Mouse (Mus musculus): ENCODE results near the gene Smarcb1.
A peak's percentile ranks its signal among the peaks of the same experiment; 100 is the strongest.

Smarcb1 gene

GRCm38 (mm10) chr10:75921026-75921725, at the start of gene Smarcb1:
Gene Smarcb1 (minus strand): TSS chr10:75921617.
- peak; percentile 93 to 98 for DNase-seq (ENCODE audit: low spot score in 2 of 2)

- DNase-seq (ENCODE audit: low spot score in 2 of 2) = no peak
Observed at GRCm38 (mm10) chr10:75954381-75954811, 33.0 kb upstream of the Smarcb1 start, which contains the start of gene Gm5134. Gene Gm5134 (plus strand): TSS chr10:75954514.

GRCm38 (mm10) chr10:75951424-75952050, 30.1 kb upstream of the Smarcb1 start:
- peak in 1 of 2 experiments; percentile 70 for DNase-seq (ENCODE audit: low spot score in 2 of 2)

GRCm38 (mm10) chr10:75950791-75951210, 29.4 kb upstream of the Smarcb1 start:
- peak; percentile 50 to 71 for DNase-seq (ENCODE audit: low spot score in 2 of 2)

GRCm38 (mm10) chr10:75949053-75950045, 27.9 kb upstream of the Smarcb1 start:
- peak; percentile 52 to 69 for DNase-seq (ENCODE audit: low spot score in 2 of 2)

GRCm38 (mm10) chr10:75948079-75948478, 26.7 kb upstream of the Smarcb1 start:
- DNase-seq (ENCODE audit: low spot score in 2 of 2) = no peak

GRCm38 (mm10) chr10:75945896-75946295, 24.5 kb upstream of the Smarcb1 start:
- no peak for DNase-seq (ENCODE audit: low spot score in 2 of 2)

- DNase-seq (ENCODE audit: low spot score in 2 of 2) = no peak
Observed at GRCm38 (mm10) chr10:75945213-75945612, 23.8 kb upstream of the Smarcb1 start.

GRCm38 (mm10) chr10:75944066-75944772, 22.8 kb upstream of the Smarcb1 start:
- no peak for DNase-seq (ENCODE audit: low spot score in 2 of 2)

GRCm38 (mm10) chr10:75942736-75943477, 21.5 kb upstream of the Smarcb1 start, which contains the start of gene Vpreb3:
Gene Vpreb3 (plus strand): TSS chr10:75943057.
- DNase-seq (ENCODE audit: low spot score in 2 of 2) = no peak

GRCm38 (mm10) chr10:75941042-75941824, 19.8 kb upstream of the Smarcb1 start:
- DNase-seq (ENCODE audit: low spot score in 2 of 2) = no peak

GRCm38 (mm10) chr10:75940520-75940919, 19.1 kb upstream of the Smarcb1 start, which contains the start of gene Gm867:
Gene Gm867 (minus strand): TSS chr10:75940672.
- DNase-seq (ENCODE audit: low spot score in 2 of 2) = no peak

GRCm38 (mm10) chr10:75939481-75940234, 18.2 kb upstream of the Smarcb1 start:
- DNase-seq (ENCODE audit: low spot score in 2 of 2) = peak; percentile 75 to 84

- peak in 1 of 2 experiments; percentile 34 for DNase-seq (ENCODE audit: low spot score in 2 of 2)
Observed at GRCm38 (mm10) chr10:75937851-75938643, 16.6 kb upstream of the Smarcb1 start.

- DNase-seq (ENCODE audit: low spot score in 2 of 2) = peak; percentile 30 to 70
Observed at GRCm38 (mm10) chr10:75936909-75937667, 15.7 kb upstream of the Smarcb1 start.

- DNase-seq (ENCODE audit: low spot score in 2 of 2) = peak; percentile 73 to 86
Observed at GRCm38 (mm10) chr10:75935680-75936541, 14.5 kb upstream of the Smarcb1 start, which contains the start of gene Mmp11. Gene Mmp11 (minus strand): TSS chr10:75936496.

Data from spleen, postnatal 4 days (tissue).